24 mouse cellular contexts compared by ENCODE assay signal in the genomic region with DNA sequence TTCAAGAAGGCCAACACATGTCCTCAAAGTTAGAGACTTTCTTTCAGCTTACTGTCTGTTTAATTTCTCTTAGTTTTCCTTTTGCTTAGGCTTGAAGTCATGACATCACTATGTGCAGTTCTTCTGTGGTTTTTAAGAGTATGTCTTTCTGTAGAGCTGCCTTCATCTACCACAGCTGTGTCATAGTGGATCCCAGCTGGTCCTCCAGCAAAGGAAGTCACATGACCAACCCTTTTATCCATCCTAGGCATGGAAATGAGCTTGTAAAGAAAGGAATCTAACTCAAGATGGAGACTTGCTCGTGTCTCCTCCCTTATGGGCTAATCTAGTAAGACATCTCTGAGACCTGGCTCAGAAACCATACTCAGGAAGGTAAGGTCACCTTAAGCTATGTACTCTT.
DNase-seq lines count a peak whose midpoint lies in the region; ATAC-seq and TF ChIP-seq lines count a peak whose summit lies in the region.
"Had no signal": no experiment of that assay in that cellular context is flagged by ENCODE, and none has a peak within 500 bp of the region (broad histone marks: within the 10 kb centered on the region; RNA-seq: fewer than 3 reads in every experiment).

No protein-coding gene starts in this region.

- no peak for TF ChIP-seq POLR2A in MEL (IDR thresholded peaks at IDR 0.05; ENCODE audit: control insufficient read depth in 1 of 2, insufficient read depth in 1 of 2, low read depth in 1 of 2, low read length in 2 of 2, poor library complexity in 1 of 2)

- no peak for TF ChIP-seq CTCF in lung, postnatal 0 days (IDR thresholded peaks at IDR 0.05)
- no peak for TF ChIP-seq CTCF in MEL (IDR thresholded peaks at IDR 0.05 in 2 of 3, conservative IDR thresholded peaks at IDR 0.05 in 1 of 3; ENCODE audit: control insufficient read depth in 1 of 3, insufficient read depth in 1 of 3, low read depth in 2 of 3, low read length in 3 of 3, poor library complexity in 1 of 3, severe bottlenecking in 1 of 3)

- 58% methylated on average over 1 of the region's 1 CpGs for WGBS in lung, postnatal 0 days

- peak; percentile 20 for DNase-seq in kidney, postnatal 10 days
- DNase-seq in kidney, postnatal 14 days: no peak
- DNase-seq in lung, postnatal 0 days (ENCODE audit: low spot score): peak; percentile 16
- DNase-seq in lung, postnatal 25 days (ENCODE audit: low spot score): no peak
- DNase-seq in MEL (ENCODE audit: low read depth, low spot score): no peak
- no peak for DNase-seq in gastrocnemius, adult 8-10 months (ENCODE audit: low spot score in 2 of 2)
- DNase-seq: adrenal gland, adult 8-10 months; adrenal gland, postnatal 36 days; cerebellum, adult 8-10 months; cerebellum, postnatal 14 days; embryo, embryonic 11 days; gastrocnemius, postnatal 10 days; heart, adult 18-20 months; heart, postnatal 10 days; heart, postnatal 4 days had no signal

- no peak overlapping the region for H3K4me2 ChIP-seq in lung, postnatal 0 days (replicated peaks; ENCODE audit: low read depth, low read length)
- H3K4me2 ChIP-seq: embryonic facial prominence, embryonic 15.5 days; hindbrain, embryonic 12.5 days had no signal

- no peak for TF ChIP-seq RAD21 in MEL (IDR thresholded peaks at IDR 0.05; ENCODE audit: low read depth, low read length)

- H3K27ac ChIP-seq in lung, postnatal 0 days (ENCODE audit: low read length): no peak overlapping the region
- H3K27ac ChIP-seq in MEL (ENCODE audit: control insufficient read depth, low read depth, low read length): no peak overlapping the region
- H3K27ac ChIP-seq: embryonic facial prominence, embryonic 15.5 days; forebrain, embryonic 10.5 days; heart, embryonic 10.5 days; hindbrain, embryonic 12.5 days had no signal

- H3K9me3 ChIP-seq in lung, postnatal 0 days (ENCODE audit: low read length): no peaks in the 10 kb centered on the region
- no peaks in the 10 kb centered on the region for H3K9me3 ChIP-seq in MEL (replicated peaks; ENCODE audit: insufficient read depth, low read length)
- H3K9me3 ChIP-seq: embryonic facial prominence, embryonic 15.5 days; forebrain, embryonic 10.5 days; G1E; heart, embryonic 10.5 days; hindbrain, embryonic 12.5 days had no signal

- no peaks in the 10 kb centered on the region for H3K27me3 ChIP-seq in lung, postnatal 0 days (replicated peaks; ENCODE audit: insufficient read depth, low read length)
- no peaks in the 10 kb centered on the region for H3K27me3 ChIP-seq in MEL (ENCODE audit: control insufficient read depth in 1 of 2, insufficient read depth in 2 of 2, low read length in 2 of 2)
- H3K27me3 ChIP-seq: embryonic facial prominence, embryonic 15.5 days; hindbrain, embryonic 12.5 days; Patski had no signal

- no peak for TF ChIP-seq EP300 in lung, postnatal 0 days (IDR thresholded peaks at IDR 0.05)
- TF ChIP-seq EP300 in MEL (IDR thresholded peaks at IDR 0.05; ENCODE audit: low read depth in 1 of 2, low read length in 2 of 2): no peak; a peak in 1 of 4 replicates

- ATAC-seq in lung, postnatal 0 days: no peak
- ATAC-seq: forebrain, embryonic 14.5 days; hindbrain, embryonic 16.5 days; Patski had no signal

- H3K36me3 ChIP-seq in lung, postnatal 0 days (ENCODE audit: insufficient read depth, low read length): no peaks in the 10 kb centered on the region
- H3K36me3 ChIP-seq in MEL (ENCODE audit: control insufficient read depth in 1 of 2, insufficient read depth in 2 of 2, low read length in 2 of 2): peaks cover 0 to 33% of the 10 kb centered on the region in 2 experiments; a peak in 2 of 4 replicates
- H3K36me3 ChIP-seq: embryonic facial prominence, embryonic 15.5 days; forebrain, embryonic 10.5 days; G1E; heart, embryonic 10.5 days; hindbrain, embryonic 12.5 days had no signal

- no peaks in the 10 kb centered on the region for H3K79me2 ChIP-seq in MEL (ENCODE audit: control insufficient read depth, insufficient read depth, low read length, poor library complexity)

- H3K4me1 ChIP-seq in lung, postnatal 0 days (ENCODE audit: insufficient read depth, low read depth, low read length): no peaks in the 10 kb centered on the region
- peaks cover 11 to 34% of the 10 kb centered on the region in 2 experiments for H3K4me1 ChIP-seq in MEL (ENCODE audit: control insufficient read depth in 1 of 2, insufficient read depth in 2 of 2, low read length in 2 of 2)
- H3K4me1 ChIP-seq: embryonic facial prominence, embryonic 15.5 days; heart, embryonic 10.5 days; hindbrain, embryonic 12.5 days had no signal

- H3K9ac ChIP-seq in lung, postnatal 0 days (replicated peaks; ENCODE audit: low read depth): no peak overlapping the region
- H3K9ac ChIP-seq in MEL (ENCODE audit: control insufficient read depth, low read depth, low read length, poor library complexity, severe bottlenecking): no peak overlapping the region
- H3K9ac ChIP-seq: embryonic facial prominence, embryonic 15.5 days; hindbrain, embryonic 12.5 days had no signal

- H3K4me3 ChIP-seq in lung, postnatal 0 days (ENCODE audit: low read depth, low read length): no peak overlapping the region
- no peak overlapping the region for H3K4me3 ChIP-seq in MEL (ENCODE audit: control insufficient read depth in 1 of 2, insufficient read depth in 1 of 2, low read depth in 2 of 2, low read length in 2 of 2)
- H3K4me3 ChIP-seq: embryonic facial prominence, embryonic 15.5 days; erythroblast, embryonic 14.5 days; forebrain, embryonic 10.5 days; heart, embryonic 10.5 days; hindbrain, embryonic 12.5 days had no signal

TF ChIP-seq in MEL, 35 proteins besides CTCF, POLR2A, EP300 and RAD21:
- TF ChIP-seq ZMIZ1 (IDR thresholded peaks at IDR 0.05; ENCODE audit: low read depth, low read length) (no peak), MAX (IDR thresholded peaks at IDR 0.05; ENCODE audit: low read length) (no peak), ETS1 (IDR thresholded peaks at IDR 0.05; ENCODE audit: low read depth, low read length) (peak; percentile 52; the same call in 1 of the 2 replicates), ELF1 (IDR thresholded peaks at IDR 0.05; ENCODE audit: low read depth, low read length) (no peak), USF1 (IDR thresholded peaks at IDR 0.05; ENCODE audit: low read depth, low read length) (peak; percentile 73)

Comparison
In these comparisons a context has a peak if more than half of its experiments do, and no peak if none do; other contexts are left out.
1. DNase-seq: peak in kidney, postnatal 10 days (single experiment) and lung, postnatal 0 days (single experiment); none in kidney, postnatal 14 days (single experiment), lung, postnatal 25 days (single experiment), MEL (single experiment) and gastrocnemius, adult 8-10 months (0 of 2).